Mouse (Mus musculus) kidney, embryonic 15.5 days (tissue): ENCODE data around the gene Rab5c. TPM values are rescaled to one million over a fixed set of nuclear protein-coding genes. Genes with fewer than 3 reads are reported as not detected.

Experiments
- ATAC-seq: fragments of 200-750 bp; cut with Nextera tagmentation; replicated peaks from 2 replicates; pipeline ENCODE4 v1.8.0; 2017; ENCODE audit warnings: moderate TSS enrichment; ENCODE audit not compliant: low FRiP score
- H3K27ac ChIP-seq: fragments of 300-500 bp; sonication (generic); 2 replicates; pipeline ENCODE4 v1.5.1; 2015; ENCODE audit warnings: mild to moderate bottlenecking, inconsistent platforms
- H3K27me3 ChIP-seq: fragments of 300-500 bp; sonication (generic); 2 replicates; pipeline ENCODE4 v1.6.1; 2015; ENCODE audit warnings: inconsistent platforms
- H3K36me3 ChIP-seq: fragments of 300-500 bp; sonication (generic); 2 replicates; pipeline ENCODE4 v1.6.1; 2015; ENCODE audit warnings: inconsistent platforms
- H3K4me1 ChIP-seq: fragments of 300-500 bp; sonication (generic); 2 replicates; pipeline ENCODE4 v1.6.1; 2015; ENCODE audit warnings: inconsistent platforms
- H3K4me2 ChIP-seq: fragments of 300-500 bp; sonication (generic); 2 replicates; pipeline ENCODE4 v1.6.1; 2015; ENCODE audit warnings: moderate library complexity, mild to moderate bottlenecking, inconsistent platforms
- H3K4me3 ChIP-seq: fragments of 300-500 bp; sonication (generic); replicated peaks from 2 replicates; pipeline ENCODE4 v1.5.1; 2015; ENCODE audit warnings: mild to moderate bottlenecking, inconsistent platforms
- H3K9ac ChIP-seq: fragments of 300-500 bp; sonication (generic); 2 replicates; pipeline ENCODE4 v1.6.1; 2015; ENCODE audit warnings: mild to moderate bottlenecking, inconsistent platforms
- H3K9me3 ChIP-seq: fragments of 300-500 bp; sonication (generic); replicated peaks from 2 replicates; pipeline ENCODE4 v1.6.1; 2016; ENCODE audit warnings: inconsistent platforms
- WGBS: fragments of 180-500 bp; shearing (Covaris S2); methylation state at CpG from one replicate; pipeline ENCODE4 v1.1.7; 2015; ENCODE audit warnings: mixed read lengths; 5-methylcytosine and 5-hydroxymethylcytosine counted together
- polyA plus RNA-seq: library from polyadenylated mRNA; unstranded; fragments of >200 nt; fragmentation: Nextera tagmentation; extraction: Ambion mirVana; gene quantifications from 2 replicates; pipeline ENCODE4 v1.2.1, GENCODE M21; 2015

Gene Rab5c
- polyA plus RNA-seq, 1 experiment from 2014 or later: 32.3 TPM

DNA sequence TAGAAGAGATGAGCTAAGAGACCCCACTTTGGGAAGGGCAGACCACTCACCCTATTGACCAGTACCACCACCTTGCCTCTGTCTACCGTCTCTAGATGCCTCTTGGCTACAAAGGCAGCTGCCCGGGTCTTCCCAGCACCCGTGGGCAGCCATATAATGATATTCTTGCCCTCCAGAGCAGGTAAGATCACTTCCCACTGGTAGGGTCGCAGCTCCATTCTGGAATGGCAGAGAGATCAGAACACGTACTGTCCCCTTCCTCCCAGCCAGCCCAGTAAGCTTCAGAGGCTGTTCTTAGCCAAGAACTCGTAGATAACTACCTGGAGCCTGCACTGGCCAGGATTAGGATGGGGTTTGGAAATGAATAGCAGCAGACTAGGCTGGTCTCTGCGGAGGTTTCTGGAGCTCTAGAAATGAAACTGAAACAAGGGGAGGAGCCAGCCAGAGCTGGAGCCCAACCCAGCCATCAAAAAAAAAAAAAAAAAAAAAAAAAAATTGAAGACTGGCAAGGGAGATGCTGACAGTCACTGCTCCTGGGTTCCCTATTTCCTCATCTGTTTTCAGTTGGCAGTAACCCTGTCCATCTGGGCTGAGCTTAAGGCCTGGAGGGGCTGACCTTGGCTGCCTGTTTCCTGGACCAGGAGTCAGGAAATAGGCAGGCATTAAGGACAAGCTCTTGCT lies 34.0 kb downstream of the Rab5c start, which contains the start of gene Dhx58:
Dhx58 (minus strand) TSS at position 421 of the 681 bp plus-strand sequence.
- no peak within 1 kb of the TSS for H3K4me3 ChIP-seq
- H3K4me1 ChIP-seq: peaks cover 15% of the 10 kb centered on the region
- ATAC-seq: no peak
- H3K27me3 ChIP-seq: no peaks in the 10 kb centered on the region
- H3K9ac ChIP-seq: no peak within 1 kb of the TSS
- no peak within 1 kb of the TSS for H3K27ac ChIP-seq
- H3K9me3 ChIP-seq: no peaks in the 10 kb centered on the region
- H3K36me3 ChIP-seq: peaks cover 47% of the 10 kb centered on the region
- 76% methylated on average over 7 of the region's 7 CpGs for WGBS
- peak within 1 kb of the TSS; percentile 47; the same call in 1 of the 2 replicates for H3K4me2 ChIP-seq

GRCm38 (mm10) chr11:100703366-100703765 lies 34.6 kb downstream of the Rab5c start:
- peaks cover 15% of the 10 kb centered on the region for H3K4me1 ChIP-seq
- no peak overlapping the region for H3K9ac ChIP-seq
- H3K27me3 ChIP-seq: no peaks in the 10 kb centered on the region
- no peak for ATAC-seq
- 66% methylated on average over 11 of the region's 11 CpGs for WGBS
- H3K9me3 ChIP-seq: no peaks in the 10 kb centered on the region
- no peak overlapping the region for H3K27ac ChIP-seq
- H3K4me3 ChIP-seq: no peak overlapping the region
- peaks cover 41% of the 10 kb centered on the region for H3K36me3 ChIP-seq
- no peak overlapping the region for H3K4me2 ChIP-seq

DNA sequence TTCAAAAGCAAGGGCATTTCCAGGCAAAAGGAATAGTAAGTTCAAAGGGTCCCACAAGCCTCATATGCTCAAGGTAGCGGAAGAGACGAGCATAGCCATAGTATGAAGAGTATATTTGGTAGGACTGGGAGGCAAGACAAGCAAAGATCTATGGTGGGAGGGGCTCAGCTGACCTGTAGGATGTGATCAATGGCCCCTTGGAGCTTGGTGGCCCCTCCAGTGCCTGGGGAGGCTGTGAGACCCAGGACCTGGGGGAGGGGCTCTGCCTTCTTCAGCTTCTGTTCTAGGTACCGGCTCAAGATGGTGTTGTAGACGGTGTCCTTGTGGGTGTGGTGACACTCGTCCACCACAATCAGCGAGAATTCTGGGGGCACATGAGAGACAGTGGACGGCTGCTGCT lies 35.1 kb downstream of the Rab5c start:
- no peak overlapping the region for H3K27ac ChIP-seq
- no peak for ATAC-seq
- no peak overlapping the region for H3K9ac ChIP-seq
- 43% methylated on average over 7 of the region's 7 CpGs for WGBS
- H3K9me3 ChIP-seq: no peaks in the 10 kb centered on the region
- H3K4me2 ChIP-seq: peak overlapping the region; percentile 47
- H3K4me3 ChIP-seq: peak overlapping the region; percentile 17
- H3K4me1 ChIP-seq: peaks cover 15% of the 10 kb centered on the region
- H3K36me3 ChIP-seq: peaks cover 36% of the 10 kb centered on the region
- H3K27me3 ChIP-seq: no peaks in the 10 kb centered on the region

- Histone ChIP-seq H3K27ac (no peak overlapping the region), H3K4me3 (peak overlapping the region; percentile 17), H3K9ac (no peak overlapping the region), H3K27me3 (no peaks in the 10 kb centered on the region), H3K36me3 (peaks cover 30% of the 10 kb centered on the region), H3K4me1 (peaks cover 15% of the 10 kb centered on the region), H3K4me2 (peak overlapping the region; percentile 47), H3K9me3 (no peaks in the 10 kb centered on the region)
- WGBS: 41% methylated on average over 19 of the region's 19 CpGs
- peak; percentile 33; the same call in 1 of the 2 replicates for ATAC-seq
Observed at GRCm38 (mm10) chr11:100702081-100702851, 35.7 kb downstream of the Rab5c start.

GRCm38 (mm10) chr11:100701301-100701700 lies 36.7 kb downstream of the Rab5c start:
- no peaks in the 10 kb centered on the region for H3K27me3 ChIP-seq
- peak overlapping the region; percentile 31 for H3K4me3 ChIP-seq
- H3K36me3 ChIP-seq: peaks cover 20% of the 10 kb centered on the region
- H3K9ac ChIP-seq: no peak overlapping the region
- H3K27ac ChIP-seq: no peak overlapping the region
- H3K4me1 ChIP-seq: peaks cover 15% of the 10 kb centered on the region
- H3K4me2 ChIP-seq: peak overlapping the region; percentile 54
- no peaks in the 10 kb centered on the region for H3K9me3 ChIP-seq
- ATAC-seq: no peak
- WGBS: 4% methylated on average over 14 of the region's 14 CpGs

GRCm38 (mm10) chr11:100700710-100701109 lies 37.3 kb downstream of the Rab5c start:
- no peaks in the 10 kb centered on the region for H3K9me3 ChIP-seq
- peaks cover 14% of the 10 kb centered on the region for H3K36me3 ChIP-seq
- peaks cover 15% of the 10 kb centered on the region for H3K4me1 ChIP-seq
- ATAC-seq: no peak
- no peaks in the 10 kb centered on the region for H3K27me3 ChIP-seq
- WGBS: 74% methylated on average over 3 of the region's 3 CpGs
- no peak overlapping the region for H3K4me3 ChIP-seq
- no peak overlapping the region for H3K27ac ChIP-seq
- H3K9ac ChIP-seq: no peak overlapping the region
- peak overlapping the region; percentile 54 for H3K4me2 ChIP-seq

GRCm38 (mm10) chr11:100697921-100698320 lies 40.1 kb downstream of the Rab5c start:
- Histone ChIP-seq H3K36me3 (no peaks in the 10 kb centered on the region), H3K9ac (no peak overlapping the region), H3K4me2 (no peak overlapping the region), H3K27me3 (peaks cover 10% of the 10 kb centered on the region; the same call in 1 of the 2 replicates), H3K4me3 (no peak overlapping the region), H3K27ac (no peak overlapping the region), H3K9me3 (no peaks in the 10 kb centered on the region), H3K4me1 (peaks cover 17% of the 10 kb centered on the region)
- no peak for ATAC-seq
- 75% methylated on average over 7 of the region's 7 CpGs for WGBS

DNA sequence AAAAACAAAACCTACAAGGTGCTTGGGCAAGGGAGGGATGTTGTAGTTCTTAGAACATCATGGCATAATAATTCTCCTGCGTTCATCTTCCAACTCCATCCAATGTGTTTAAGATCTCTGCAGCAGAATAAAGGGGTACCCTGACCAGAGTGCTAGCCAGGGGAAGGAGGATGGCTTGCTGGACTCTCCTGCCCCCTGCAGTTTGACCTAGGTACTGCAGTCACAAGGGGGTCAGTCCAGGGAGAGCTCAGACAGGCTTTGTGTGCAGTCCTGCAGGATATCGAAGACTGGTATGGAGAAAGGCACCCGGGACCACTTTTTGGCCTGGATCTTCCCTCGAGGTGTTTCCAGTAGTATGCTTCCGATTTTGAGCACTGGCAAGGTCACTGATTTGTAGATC lies 43.1 kb downstream of the Rab5c start:
- H3K9me3 ChIP-seq: no peaks in the 10 kb centered on the region
- H3K4me1 ChIP-seq: peaks cover 20% of the 10 kb centered on the region
- H3K27me3 ChIP-seq: peaks cover 37% of the 10 kb centered on the region
- H3K4me2 ChIP-seq: no peak overlapping the region
- no peak overlapping the region for H3K9ac ChIP-seq
- WGBS: 35% methylated on average over 5 of the region's 5 CpGs
- no peak for ATAC-seq
- H3K27ac ChIP-seq: no peak overlapping the region
- no peak overlapping the region for H3K4me3 ChIP-seq
- H3K36me3 ChIP-seq: no peaks in the 10 kb centered on the region

DNA sequence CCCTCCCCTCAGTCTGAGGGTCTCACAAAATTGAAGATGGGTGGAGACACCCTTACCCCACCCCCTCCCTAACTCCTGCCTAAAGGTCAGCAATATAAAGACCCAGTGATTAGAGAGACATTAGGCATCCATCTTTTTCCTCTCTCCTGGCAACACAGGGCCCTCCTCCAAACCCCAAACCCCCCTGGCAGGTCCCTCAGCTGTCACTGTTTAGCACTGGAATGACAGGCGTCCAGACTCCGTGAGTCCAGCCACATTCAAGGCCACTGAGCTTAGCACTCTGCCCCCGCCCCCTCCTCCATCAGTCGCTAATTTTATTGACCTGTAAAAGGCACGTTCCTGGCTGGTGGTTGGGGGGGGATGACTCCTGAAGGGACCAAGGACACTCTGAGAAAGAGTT lies 44.9 kb downstream of the Rab5c start:
- Histone ChIP-seq H3K36me3 (no peaks in the 10 kb centered on the region), H3K9ac (no peak overlapping the region), H3K4me1 (peaks cover 20% of the 10 kb centered on the region), H3K4me2 (no peak overlapping the region), H3K27me3 (peaks cover 37% of the 10 kb centered on the region), H3K4me3 (no peak overlapping the region), H3K9me3 (no peaks in the 10 kb centered on the region), H3K27ac (no peak overlapping the region)
- ATAC-seq: no peak
- 15% methylated on average over 5 of the region's 5 CpGs for WGBS

- Histone ChIP-seq H3K27me3 (peaks cover 37% of the 10 kb centered on the region), H3K4me2 (peak within 1 kb of the TSS; percentile 72), H3K4me3 (peak within 1 kb of the TSS; percentile 39), H3K4me1 (peaks cover 20% of the 10 kb centered on the region), H3K27ac (no peak within 1 kb of the TSS), H3K9me3 (no peaks in the 10 kb centered on the region), H3K9ac (peak within 1 kb of the TSS; percentile 35), H3K36me3 (no peaks in the 10 kb centered on the region)
- WGBS: under 1% methylated on average over 23 of the region's 23 CpGs
- ATAC-seq: no peak
Observed at GRCm38 (mm10) chr11:100692164-100692616, 45.8 kb downstream of the Rab5c start, which contains the start of gene Zfp385c. TSS of gene Zfp385c (minus strand) at chr11:100692455.

- Histone ChIP-seq H3K4me3 (no peak overlapping the region), H3K9ac (no peak overlapping the region), H3K9me3 (no peaks in the 10 kb centered on the region), H3K27me3 (peaks cover 37% of the 10 kb centered on the region), H3K4me1 (peaks cover 20% of the 10 kb centered on the region), H3K27ac (no peak overlapping the region), H3K36me3 (no peaks in the 10 kb centered on the region), H3K4me2 (no peak overlapping the region)
- 78% methylated on average over 7 of the region's 7 CpGs for WGBS
- no peak for ATAC-seq
Observed at GRCm38 (mm10) chr11:100690389-100690788, 47.6 kb downstream of the Rab5c start.

DNA sequence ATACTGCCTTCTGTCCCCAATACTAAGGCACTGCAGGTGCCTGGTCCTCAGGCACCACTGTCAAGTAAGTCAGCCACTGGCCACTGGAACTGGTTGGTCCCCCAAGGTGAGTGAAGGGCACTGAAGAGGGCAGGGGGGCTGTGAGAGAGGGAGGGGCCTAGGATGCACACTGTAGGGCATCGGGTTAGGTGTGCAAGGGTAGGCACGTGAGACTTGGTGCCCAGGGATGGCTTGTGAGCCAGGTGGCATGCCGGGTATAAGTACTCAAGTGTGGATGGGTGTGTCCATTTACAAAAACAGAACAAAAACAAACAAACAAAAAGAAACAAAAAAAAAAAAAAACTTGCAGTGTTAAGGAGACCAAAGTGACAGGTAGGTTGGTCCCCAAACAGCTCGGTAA lies 49.6 kb downstream of the Rab5c start:
- peaks cover 20% of the 10 kb centered on the region for H3K4me1 ChIP-seq
- ATAC-seq: no peak
- H3K27ac ChIP-seq: no peak overlapping the region
- H3K27me3 ChIP-seq: peaks cover 32% of the 10 kb centered on the region
- H3K4me3 ChIP-seq: no peak overlapping the region
- H3K9me3 ChIP-seq: no peaks in the 10 kb centered on the region
- no peak overlapping the region for H3K9ac ChIP-seq
- no peaks in the 10 kb centered on the region for H3K36me3 ChIP-seq
- no peak overlapping the region for H3K4me2 ChIP-seq
- 67% methylated on average over 4 of the region's 4 CpGs for WGBS
